Comparison of ENCODE assay signal across 8 mouse cellular contexts in the genomic region with DNA sequence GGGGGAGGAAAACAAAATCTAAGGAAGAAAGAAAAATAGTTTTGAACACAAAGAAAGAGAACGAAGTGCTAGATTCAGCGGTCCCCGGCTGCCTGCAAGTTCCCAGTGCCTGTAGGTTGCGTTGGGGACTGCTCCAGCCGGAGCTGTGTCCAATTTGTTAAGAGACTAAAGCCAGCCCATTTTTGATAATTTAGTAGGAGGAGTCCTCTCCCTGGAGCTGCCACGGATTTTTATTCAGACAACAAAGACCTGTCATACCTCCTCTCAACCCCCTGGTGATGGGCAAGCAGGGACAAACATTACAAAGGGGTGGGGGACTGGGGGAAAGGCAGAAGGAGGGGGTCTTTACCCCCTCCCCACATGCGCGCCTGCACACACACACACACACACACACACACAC. TPM values are rescaled to one million over a fixed set of nuclear protein-coding genes. Genes with fewer than 3 reads are reported as not detected.
DNase-seq lines count a peak whose midpoint lies in the region; ATAC-seq lines count a peak whose summit lies in the region.

No protein-coding gene starts in this region.

- H3K27me3 ChIP-seq in lung, embryonic 16.5 days (ENCODE audit: control insufficient read depth, insufficient read depth, low read depth, low read length), result peaks cover 82% of the 10 kb centered on the region
- peaks cover 100% of the 10 kb centered on the region for H3K27me3 ChIP-seq in forebrain, embryonic 10.5 days (ENCODE audit: poor library complexity, severe bottlenecking)
- H3K27me3 ChIP-seq in limb, embryonic 10.5 days (ENCODE audit: low read depth, poor library complexity, severe bottlenecking), result peaks cover 62% of the 10 kb centered on the region
- peaks cover 67% of the 10 kb centered on the region for H3K27me3 ChIP-seq in neural tube, embryonic 15.5 days (replicated peaks)

- no peak for DNase-seq in lung, postnatal 25 days (ENCODE audit: low spot score)
- DNase-seq in forebrain, embryonic 10.5 days (ENCODE audit: extremely low spot score, low spot score), result peak; percentile 56
- peak; percentile 75 for DNase-seq in limb, embryonic 10.5 days (ENCODE audit: low spot score)
- no peak for DNase-seq in adrenal gland, postnatal 4 days (ENCODE audit: low spot score in 2 of 2)
- no peak for DNase-seq in c-Kit-positive CD71-positive TER-119-positive erythroid progenitor cells, embryonic 14.5 days (ENCODE audit: low spot score)
- no peak for DNase-seq in adrenal gland, adult 8-10 months

- H3K4me1 ChIP-seq in lung, embryonic 16.5 days (replicated peaks; ENCODE audit: control insufficient read depth, insufficient read depth, low read length), result peaks cover 14% of the 10 kb centered on the region
- H3K4me1 ChIP-seq in forebrain, embryonic 10.5 days, result peaks cover 65% of the 10 kb centered on the region
- peaks cover 67% of the 10 kb centered on the region for H3K4me1 ChIP-seq in limb, embryonic 10.5 days
- peaks cover 27% of the 10 kb centered on the region for H3K4me1 ChIP-seq in neural tube, embryonic 15.5 days

- peak overlapping the region; percentile 44 for H3K4me3 ChIP-seq in lung, embryonic 16.5 days (ENCODE audit: low read length)
- peak overlapping the region; percentile 55 for H3K4me3 ChIP-seq in forebrain, embryonic 10.5 days
- peak overlapping the region; percentile 79 for H3K4me3 ChIP-seq in limb, embryonic 10.5 days
- peak overlapping the region; percentile 27; the same call in 1 of the 2 replicates for H3K4me3 ChIP-seq in neural tube, embryonic 15.5 days (replicated peaks)

- H3K27ac ChIP-seq in lung, embryonic 16.5 days (ENCODE audit: low read length), result no peak overlapping the region
- H3K27ac ChIP-seq in forebrain, embryonic 10.5 days, result peak overlapping the region; percentile 80; the same call in 1 of the 2 replicates
- H3K27ac ChIP-seq in limb, embryonic 10.5 days, result peak overlapping the region; percentile 98
- H3K27ac ChIP-seq in neural tube, embryonic 15.5 days (replicated peaks), result no peak overlapping the region

- 1% methylated on average over 7 of the region's 8 CpGs for WGBS in lung, embryonic 16.5 days
- WGBS in forebrain, embryonic 10.5 days, result 0% methylated on average over 8 of the region's 8 CpGs
- 0% methylated on average over 8 of the region's 8 CpGs for WGBS in limb, embryonic 10.5 days
- under 1% methylated on average over 8 of the region's 8 CpGs for WGBS in neural tube, embryonic 15.5 days

- ATAC-seq in lung, embryonic 16.5 days (ENCODE audit: low read depth), result peak; percentile 62; the same call in 1 of the 2 replicates
- 0 out of 2 replicates have a peak, but pooled peaks have one; percentile 18 for ATAC-seq in neural tube, embryonic 15.5 days (ENCODE audit: low FRiP score)

- no peaks in the 10 kb centered on the region for H3K9me3 ChIP-seq in lung, embryonic 16.5 days (ENCODE audit: control insufficient read depth, low read length)
- no peaks in the 10 kb centered on the region for H3K9me3 ChIP-seq in forebrain, embryonic 10.5 days
- no peaks in the 10 kb centered on the region for H3K9me3 ChIP-seq in limb, embryonic 10.5 days (replicated peaks)
- no peaks in the 10 kb centered on the region for H3K9me3 ChIP-seq in neural tube, embryonic 15.5 days (replicated peaks)

- H3K4me2 ChIP-seq in lung, embryonic 16.5 days (ENCODE audit: low read depth, low read length), result peak overlapping the region; percentile 59
- H3K4me2 ChIP-seq in neural tube, embryonic 15.5 days, result peak overlapping the region; percentile 49

- no peaks in the 10 kb centered on the region for H3K36me3 ChIP-seq in lung, embryonic 16.5 days (ENCODE audit: control insufficient read depth, insufficient read depth, low read length)
- H3K36me3 ChIP-seq in forebrain, embryonic 10.5 days (replicated peaks), result no peaks in the 10 kb centered on the region
- peaks cover 37% of the 10 kb centered on the region for H3K36me3 ChIP-seq in limb, embryonic 10.5 days
- H3K36me3 ChIP-seq in neural tube, embryonic 15.5 days, result no peaks in the 10 kb centered on the region

- H3K9ac ChIP-seq in lung, embryonic 16.5 days (ENCODE audit: low read length), result no peak overlapping the region
- H3K9ac ChIP-seq in neural tube, embryonic 15.5 days (replicated peaks), result no peak overlapping the region

RNA-seq across cellular contexts. Expression of a gene that starts 6.1 kb away (rescaled TPM):
- 0.14 TPM in 1 of 2 replicates, not detected in the other for polyA plus RNA-seq in lung, embryonic 16.5 days (2015; fragmentation: Nextera tagmentation; extraction: Ambion mirVana)
- 5.3 and 8.7 TPM in 2 replicates for polyA plus RNA-seq in forebrain, embryonic 10.5 days (2016; fragmentation: Nextera tagmentation; extraction: Ambion mirVana)
- 110 and 114 TPM in 2 replicates for polyA plus RNA-seq in limb, embryonic 10.5 days (2016; fragmentation: Nextera tagmentation; extraction: Ambion mirVana)
- polyA plus RNA-seq in neural tube, embryonic 15.5 days (2015; fragmentation: Nextera tagmentation; extraction: Ambion mirVana), result 2.8 and 4.5 TPM in 2 replicates
- total RNA-seq in adrenal gland, postnatal 4 days (2021), result 1 to 10 TPM in 1 of 2 experiments, under 1 TPM in 1; 0.31 to 1.1 TPM
- not detected for total RNA-seq in adrenal gland, adult 8-10 months (2022)

RNA-seq across cellular contexts. Expression of a gene that starts 14.3 kb away (rescaled TPM):
- 48.1 and 53.7 TPM in 2 replicates for polyA plus RNA-seq in lung, embryonic 16.5 days (2015; fragmentation: Nextera tagmentation; extraction: Ambion mirVana)
- polyA plus RNA-seq in forebrain, embryonic 10.5 days (2016; fragmentation: Nextera tagmentation; extraction: Ambion mirVana), result 41.1 and 48.7 TPM in 2 replicates
- 60.2 and 60.6 TPM in 2 replicates for polyA plus RNA-seq in limb, embryonic 10.5 days (2016; fragmentation: Nextera tagmentation; extraction: Ambion mirVana)
- polyA plus RNA-seq in neural tube, embryonic 15.5 days (2015; fragmentation: Nextera tagmentation; extraction: Ambion mirVana), result 29.8 and 32.1 TPM in 2 replicates
- 10 to 100 TPM; 28.9 to 29.2 TPM for total RNA-seq in adrenal gland, postnatal 4 days (2021)
- 10 to 100 TPM; 19.5 to 24.4 (median 19.9) TPM for total RNA-seq in adrenal gland, adult 8-10 months (2022)

Comparison
In these comparisons a context has a peak if more than half of its experiments do, and no peak if none do; other contexts are left out.
1. H3K27ac ChIP-seq: peak in forebrain, embryonic 10.5 days (single experiment) and limb, embryonic 10.5 days (single experiment); none in lung, embryonic 16.5 days (single experiment) and neural tube, embryonic 15.5 days (single experiment).
2. H3K4me3 ChIP-seq: peak in every context shown above with its lines; median percentile 79 in limb, embryonic 10.5 days; 55 in forebrain, embryonic 10.5 days; 44 in lung, embryonic 16.5 days; 27 in neural tube, embryonic 15.5 days.
3. DNase-seq: peak in forebrain, embryonic 10.5 days (single experiment) and limb, embryonic 10.5 days (single experiment); none in lung, postnatal 25 days (single experiment), adrenal gland, postnatal 4 days (0 of 2), c-Kit-positive CD71-positive TER-119-positive erythroid progenitor cells, embryonic 14.5 days (single experiment) and adrenal gland, adult 8-10 months (single experiment).
4. RNA of a gene that starts 6.1 kb away (polyA plus RNA-seq): 110 to 114 TPM in limb, embryonic 10.5 days; 5.3 to 8.7 TPM in forebrain, embryonic 10.5 days, 2.8 to 4.5 TPM in neural tube, embryonic 15.5 days and 0.14 TPM in lung, embryonic 16.5 days; every median in the first group is over 10 times any median in the second.